7 mouse cellular contexts compared by ENCODE assay signal in genomic region chr15:79074913-79075532, GRCm38 (mm10). TPM values are rescaled to one million over a fixed set of nuclear protein-coding genes. Genes with fewer than 3 reads are reported as not detected.
DNase-seq lines count a peak whose midpoint lies in the region; ATAC-seq lines count a peak whose summit lies in the region.

Gene Eif3l, plus strand, starts transcription at chr15:79075179.

- WGBS in intestine, embryonic 14.5 days = under 1% methylated on average over 49 of the region's 49 CpGs
- WGBS in midbrain, embryonic 11.5 days = under 1% methylated on average over 44 of the region's 49 CpGs

- H3K4me2 ChIP-seq in intestine, embryonic 14.5 days (ENCODE audit: low read length) = peak within 1 kb of the TSS; percentile 67
- H3K4me2 ChIP-seq in midbrain, embryonic 11.5 days = peak within 1 kb of the TSS; percentile 88

- H3K4me3 ChIP-seq in intestine, embryonic 14.5 days (ENCODE audit: low read depth, low read length) = peak within 1 kb of the TSS; percentile 60
- H3K4me3 ChIP-seq in midbrain, embryonic 11.5 days (ENCODE audit: low read depth, low read length) = peak within 1 kb of the TSS; percentile 92

- peaks cover 37% of the 10 kb centered on the region for H3K36me3 ChIP-seq in intestine, embryonic 14.5 days (ENCODE audit: control insufficient read depth, insufficient read depth, low read length)
- H3K36me3 ChIP-seq in midbrain, embryonic 11.5 days (ENCODE audit: control insufficient read depth, insufficient read depth, low read length) = peaks cover 24% of the 10 kb centered on the region

- peak; percentile 83 for DNase-seq in adrenal gland, adult 18-20 months (ENCODE audit: low spot score in 2 of 2)
- DNase-seq in embryo, embryonic 10.5 days (ENCODE audit: low spot score) = peak; percentile 94
- DNase-seq in gastrocnemius, postnatal 25 days = peak; percentile 85
- DNase-seq in intestine, embryonic 14.5 days (ENCODE audit: low spot score) = peak; percentile 91
- peak; percentile 87 to 88 for DNase-seq in left cerebral cortex, postnatal 36 days (ENCODE audit: low spot score in 2 of 2)
- peak; percentile 98 for DNase-seq in midbrain, embryonic 11.5 days (ENCODE audit: low spot score, missing footprints)
- peak; percentile 81 for DNase-seq in skeletal muscle tissue, adult 2 months (ENCODE audit: low read depth, low spot score)

- H3K27me3 ChIP-seq in intestine, embryonic 14.5 days (replicated peaks; ENCODE audit: control insufficient read depth, insufficient read depth, low read length) = no peaks in the 10 kb centered on the region
- no peaks in the 10 kb centered on the region for H3K27me3 ChIP-seq in midbrain, embryonic 11.5 days (ENCODE audit: control insufficient read depth, insufficient read depth, low read length)

- intact Hi-C loops in left cerebral cortex, postnatal 36 days (cut with DNase I) = loop anchor here (5.0 kb wide), 1 partner anchor 67 kb away; the partner anchor contains the start of genes 1700088E04Rik and Polr2f

- ATAC-seq in intestine, embryonic 14.5 days (replicated peaks; ENCODE audit: low FRiP score, low TSS enrichment, low read depth) = peak; percentile 73
- ATAC-seq in midbrain, embryonic 11.5 days (ENCODE audit: low FRiP score) = peak; percentile 88

- no peaks in the 10 kb centered on the region for H3K9me3 ChIP-seq in intestine, embryonic 14.5 days (ENCODE audit: control insufficient read depth, low read length)
- H3K9me3 ChIP-seq in midbrain, embryonic 11.5 days (ENCODE audit: control insufficient read depth, low read length) = no peaks in the 10 kb centered on the region

- peak within 1 kb of the TSS; percentile 57; the same call in 1 of the 2 replicates for H3K27ac ChIP-seq in intestine, embryonic 14.5 days (ENCODE audit: low read depth)
- peak within 1 kb of the TSS; percentile 55 for H3K27ac ChIP-seq in midbrain, embryonic 11.5 days (ENCODE audit: low read depth, low read length)

- H3K4me1 ChIP-seq in intestine, embryonic 14.5 days (replicated peaks; ENCODE audit: control insufficient read depth, insufficient read depth, low read length) = peaks cover 14% of the 10 kb centered on the region
- peaks cover 7% of the 10 kb centered on the region for H3K4me1 ChIP-seq in midbrain, embryonic 11.5 days (ENCODE audit: control insufficient read depth, insufficient read depth, low read length)

- peak within 1 kb of the TSS; percentile 62 for H3K9ac ChIP-seq in intestine, embryonic 14.5 days (ENCODE audit: low read length)
- peak within 1 kb of the TSS; percentile 87 for H3K9ac ChIP-seq in midbrain, embryonic 11.5 days (ENCODE audit: low read length)

RNA-seq across cellular contexts. Expression of gene Eif3l, which starts in this region (rescaled TPM):
- total RNA-seq in adrenal gland, adult 18-20 months (2021) = 100 to 1,000 TPM; 136 to 139 TPM
- 10 to 100 TPM; 46.3 to 53.2 TPM for total RNA-seq in gastrocnemius, postnatal 25 days (2021)
- 244 and 264 TPM in 2 replicates for polyA plus RNA-seq in intestine, embryonic 14.5 days (2014; fragmentation: Nextera tagmentation; extraction: Ambion mirVana)
- total RNA-seq in left cerebral cortex, postnatal 36 days (2021) = 10 to 100 TPM; 62.6 to 65.3 TPM
- 242 and 251 TPM in 2 replicates for polyA plus RNA-seq in midbrain, embryonic 11.5 days (2014; fragmentation: Nextera tagmentation; extraction: Ambion mirVana)

Comparison
In these comparisons a context has a peak if more than half of its experiments do, and no peak if none do; other contexts are left out.
1. Peak in every context shown above with its lines: DNase-seq, ATAC-seq, H3K4me3 ChIP-seq and H3K27ac ChIP-seq.